Mouse (Mus musculus) kidney, adult 11 months (tissue): Measurements from ENCODE around the gene Prss42.
"Not testable (repeated sequence)": the region's sequence is repeated elsewhere in the genome, so short reads cannot be mapped to it uniquely, and the experiment has no call there.

Source experiments
- DNase-seq: peaks from one replicate; pipeline ENCODE4 v3.0.0; 2022

Prss42 gene

GRCm38 (mm10) chr9:110790462-110790861, 7.5 kb upstream of the Prss42 start:
- no peak for DNase-seq

GRCm38 (mm10) chr9:110797013-110797412, 953 bp upstream of the Prss42 start:
- no peak for DNase-seq

- DNase-seq, result no peak
Measured at GRCm38 (mm10) chr9:110800834-110801479, 3.0 kb downstream of the Prss42 start.

GRCm38 (mm10) chr9:110803294-110803693, 5.3 kb downstream of the Prss42 start:
- DNase-seq, result no peak

- no peak for DNase-seq
Measured at GRCm38 (mm10) chr9:110810051-110810450, 12.1 kb downstream of the Prss42 start.

GRCm38 (mm10) chr9:110813789-110814188, 15.8 kb downstream of the Prss42 start, which contains the start of gene Prss44:
TSS of gene Prss44 (plus strand) at chr9:110813994.
- no peak for DNase-seq

- not testable (repeated sequence) for DNase-seq
Measured at GRCm38 (mm10) chr9:110820546-110820945, 22.6 kb downstream of the Prss42 start.

GRCm38 (mm10) chr9:110821436-110821835, 23.5 kb downstream of the Prss42 start:
- peak; percentile 29 for DNase-seq

- no peak for DNase-seq
Measured at GRCm38 (mm10) chr9:110825426-110825825, 27.5 kb downstream of the Prss42 start.

- no peak for DNase-seq
Measured at GRCm38 (mm10) chr9:110825832-110826231, 27.9 kb downstream of the Prss42 start.

GRCm38 (mm10) chr9:110826390-110826789, 28.4 kb downstream of the Prss42 start, which contains the start of gene Prss43:
TSS of gene Prss43 (plus strand) at chr9:110826690.
- DNase-seq, result no peak

GRCm38 (mm10) chr9:110833021-110833420, 35.1 kb downstream of the Prss42 start:
- DNase-seq, result no peak

- DNase-seq, result no peak
Measured at GRCm38 (mm10) chr9:110834411-110834810, 36.4 kb downstream of the Prss42 start, which contains the start of gene Prss45. TSS of gene Prss45 (plus strand) at chr9:110834588.

GRCm38 (mm10) chr9:110834961-110835360, 37.0 kb downstream of the Prss42 start:
- DNase-seq, result no peak

- no peak for DNase-seq
Measured at GRCm38 (mm10) chr9:110836112-110836511, 38.1 kb downstream of the Prss42 start.

- DNase-seq, result no peak
Measured at GRCm38 (mm10) chr9:110840905-110841304, 42.9 kb downstream of the Prss42 start.

- peak; percentile 27 for DNase-seq
Measured at GRCm38 (mm10) chr9:110841438-110841837, 43.5 kb downstream of the Prss42 start.

GRCm38 (mm10) chr9:110844206-110844605, 46.2 kb downstream of the Prss42 start, which contains the start of gene Prss46:
TSS of gene Prss46 (plus strand) at chr9:110844506.
- no peak for DNase-seq

GRCm38 (mm10) chr9:110849162-110849561, 51.2 kb downstream of the Prss42 start:
- DNase-seq, result no peak
